Mouse (Mus musculus) midbrain, embryonic 10.5 days (tissue): Measurements from ENCODE around the gene Idh2. TPM values are rescaled to one million over a fixed set of nuclear protein-coding genes. Genes with fewer than 3 reads are reported as not detected.
"Not testable (repeated sequence)": the region's sequence is repeated elsewhere in the genome, so short reads cannot be mapped to it uniquely, and the experiment has no call there.

Experiments
- DNase-seq: peaks from one replicate; pipeline ENCODE4 v3.0.0-alpha.2; 2017; ENCODE audit warnings: low spot score
- H3K27ac ChIP-seq: fragments of 300-500 bp; sonication (generic); replicated peaks from 2 replicates; pipeline ENCODE4 v1.5.1; 2016; ENCODE audit warnings: mild to moderate bottlenecking
- H3K27me3 ChIP-seq: fragments of 300-500 bp; sonication (generic); 2 replicates; pipeline ENCODE4 v1.6.1; 2016; ENCODE audit warnings: low read depth, mild to moderate bottlenecking; ENCODE audit not compliant: poor library complexity, severe bottlenecking
- H3K36me3 ChIP-seq: fragments of 300-500 bp; sonication (generic); 2 replicates; pipeline ENCODE4 v1.6.1; 2016; ENCODE audit warnings: mild to moderate bottlenecking, moderate library complexity
- H3K4me1 ChIP-seq: fragments of 300-500 bp; sonication (generic); 2 replicates; pipeline ENCODE4 v1.6.1; 2016
- H3K4me3 ChIP-seq: fragments of 300-500 bp; sonication (generic); 2 replicates; pipeline ENCODE4 v1.5.1; 2016; ENCODE audit warnings: mild to moderate bottlenecking, moderate library complexity
- H3K9me3 ChIP-seq: fragments of 300-500 bp; sonication (generic); replicated peaks from 2 replicates; pipeline ENCODE4 v1.6.1; 2016; ENCODE audit warnings: mild to moderate bottlenecking
- WGBS: fragments of 180-500 bp; shearing (Covaris S2); methylation state at CpG from one replicate; pipeline ENCODE4 v1.1.7; 2016; 5-methylcytosine and 5-hydroxymethylcytosine counted together
- polyA plus RNA-seq: library from polyadenylated mRNA; unstranded; fragments of >200 nt; fragmentation: Nextera tagmentation; extraction: Ambion mirVana; gene quantifications from 2 replicates; pipeline ENCODE4 v1.2.1, GENCODE M21; 2016

Gene Idh2
- polyA plus RNA-seq, 1 experiment from 2014 or later = 429 TPM

DNA sequence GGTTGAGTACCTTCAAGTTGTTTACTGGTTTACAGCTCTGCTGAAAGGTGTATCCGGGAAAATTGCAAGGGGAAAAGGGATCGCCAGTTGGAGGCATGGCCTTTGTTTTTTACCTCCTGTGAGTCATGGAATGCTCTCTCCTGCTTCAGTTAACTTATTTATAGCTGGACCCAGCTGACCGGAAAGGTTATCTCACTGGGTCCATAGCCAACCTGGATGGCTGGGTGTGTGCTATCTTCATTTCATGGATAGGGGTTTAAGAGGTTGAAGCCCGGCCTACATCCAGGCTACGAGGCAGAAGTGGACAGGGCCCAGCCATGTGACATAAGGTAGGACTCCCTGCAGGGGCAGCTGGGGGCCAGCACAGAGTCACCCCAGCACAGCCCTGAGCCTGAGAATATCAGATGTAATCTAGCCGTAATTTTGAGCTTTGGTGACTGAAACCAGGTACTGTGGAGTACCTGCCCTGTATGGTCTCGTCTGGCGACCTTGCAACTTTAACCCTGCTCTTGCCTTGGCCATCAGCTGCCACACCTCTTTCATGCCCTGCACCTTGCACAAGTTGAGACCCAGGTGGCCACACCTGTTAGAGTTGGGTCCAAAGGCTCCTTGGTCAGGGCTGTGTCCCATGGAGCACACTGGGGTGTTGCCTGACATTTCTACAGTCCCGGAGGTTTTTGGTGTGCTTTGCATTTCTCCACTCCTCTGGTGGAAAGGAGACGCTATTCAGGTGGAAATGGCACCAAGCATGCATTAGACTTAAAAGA is 55.0 kb downstream of the Idh2 start:
- 88% methylated on average over 10 of the region's 10 CpGs for WGBS
- H3K4me1 ChIP-seq = peaks cover 100% of the 10 kb centered on the region
- H3K27ac ChIP-seq = peak overlapping the region; percentile 82
- peaks cover 5% of the 10 kb centered on the region; the same call in 1 of the 2 replicates for H3K36me3 ChIP-seq
- no peak overlapping the region for H3K4me3 ChIP-seq
- H3K9me3 ChIP-seq = no peaks in the 10 kb centered on the region
- DNase-seq = no peak
- H3K27me3 ChIP-seq = no peaks in the 10 kb centered on the region

DNA sequence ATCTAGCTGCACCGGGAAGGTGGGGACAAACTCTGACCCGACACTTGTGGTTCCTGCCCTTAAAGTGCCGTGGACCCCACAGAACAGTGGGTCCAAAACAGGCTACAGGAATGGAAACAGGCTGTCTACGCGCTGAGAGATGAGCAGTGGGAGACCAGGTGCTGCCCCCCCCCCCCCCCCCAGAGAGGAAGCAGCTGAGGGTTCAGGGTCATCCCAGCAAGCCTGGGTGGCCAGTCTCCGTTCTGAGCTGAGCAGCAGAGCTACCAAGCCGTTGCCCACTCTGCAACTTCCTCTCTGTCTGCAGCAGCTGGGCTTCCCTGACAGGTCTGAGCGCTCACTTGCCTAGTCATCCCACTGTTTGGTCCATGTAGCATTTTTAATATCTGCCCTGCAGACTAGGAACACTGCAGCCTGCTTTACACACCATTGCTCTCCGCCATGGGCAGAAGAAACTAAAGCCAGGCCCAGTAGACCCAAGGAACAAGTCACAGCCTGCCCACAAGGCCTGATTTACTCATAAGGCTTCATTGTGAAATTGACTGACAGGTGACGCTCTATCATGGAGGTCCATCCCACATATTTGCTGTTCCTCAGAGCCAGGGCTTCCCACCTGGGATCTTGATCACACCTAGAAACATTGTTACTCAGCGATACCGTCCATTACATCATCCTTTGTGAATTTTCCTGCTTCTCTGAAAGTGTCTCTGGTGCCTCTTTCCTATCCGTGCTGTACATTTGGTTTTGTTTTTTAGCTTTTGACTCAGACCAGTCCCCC is 55.9 kb downstream of the Idh2 start:
- 82% methylated on average over 13 of the region's 13 CpGs for WGBS
- Histone ChIP-seq H3K4me3 (no peak overlapping the region), H3K36me3 (peaks cover 7% of the 10 kb centered on the region), H3K27me3 (no peaks in the 10 kb centered on the region), H3K27ac (peak overlapping the region; percentile 82), H3K4me1 (peaks cover 96% of the 10 kb centered on the region), H3K9me3 (no peaks in the 10 kb centered on the region)
- DNase-seq = no peak

DNA sequence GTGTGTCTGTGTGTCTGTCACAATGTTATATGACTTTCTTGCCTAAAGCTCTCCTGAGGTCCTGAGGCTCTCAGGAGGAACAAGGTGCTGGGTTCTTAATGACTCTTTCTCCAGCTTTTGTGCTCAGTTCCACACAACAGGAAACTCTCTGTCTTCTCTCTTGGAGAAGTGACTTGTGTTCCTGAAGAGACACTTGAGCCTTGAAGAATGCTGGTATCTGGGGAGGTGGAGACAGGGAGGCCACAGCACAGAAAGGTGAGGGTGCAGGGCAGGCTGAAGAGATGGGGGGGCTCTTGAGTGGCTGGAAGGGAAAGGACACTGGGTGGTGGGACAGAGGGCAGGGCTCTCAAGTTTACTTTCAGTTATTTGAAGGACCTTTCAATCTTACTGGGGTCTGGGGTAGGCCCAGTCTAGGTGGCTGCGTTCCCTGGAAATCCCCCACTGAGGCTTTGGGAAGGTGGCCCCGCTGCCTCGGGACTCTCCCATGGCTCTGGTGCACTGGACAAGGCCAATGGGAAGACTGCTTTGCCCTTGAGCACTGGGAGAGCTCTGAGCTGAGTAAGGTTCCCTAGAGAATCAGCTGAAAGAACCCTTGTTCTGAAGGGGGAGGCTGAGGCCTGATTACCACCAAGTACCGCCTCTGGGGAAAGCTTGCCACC is 56.7 kb downstream of the Idh2 start:
- Histone ChIP-seq H3K4me3 (no peak overlapping the region), H3K36me3 (peaks cover 14% of the 10 kb centered on the region), H3K27ac (peak overlapping the region; percentile 82), H3K4me1 (peaks cover 93% of the 10 kb centered on the region), H3K9me3 (no peaks in the 10 kb centered on the region), H3K27me3 (no peaks in the 10 kb centered on the region)
- 81% methylated on average over 4 of the region's 4 CpGs for WGBS
- no peak for DNase-seq

DNA sequence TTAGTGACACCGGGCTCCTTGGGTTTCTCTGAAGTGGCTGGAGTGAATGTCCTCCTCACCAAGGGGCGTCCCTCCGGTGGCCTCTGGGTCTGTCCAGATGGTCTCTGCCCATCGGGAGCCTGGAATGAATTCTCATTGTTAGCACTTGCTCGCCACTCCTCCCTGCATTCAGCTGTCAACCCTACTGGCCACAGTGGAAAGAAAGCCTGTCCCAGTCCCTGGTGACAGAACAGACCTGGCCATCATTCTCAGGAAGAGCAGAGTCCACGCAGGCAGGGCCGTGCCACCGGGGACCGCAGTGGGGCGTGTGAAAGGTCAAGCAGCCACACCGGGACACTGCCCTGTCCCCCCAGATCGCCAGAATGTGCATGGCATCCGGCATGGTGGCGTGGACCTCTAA is 57.4 kb downstream of the Idh2 start:
- 29% methylated on average over 14 of the region's 14 CpGs for WGBS
- H3K4me1 ChIP-seq = peaks cover 88% of the 10 kb centered on the region
- DNase-seq = peak; percentile 65
- H3K9me3 ChIP-seq = no peaks in the 10 kb centered on the region
- H3K4me3 ChIP-seq = peak overlapping the region; percentile 16
- H3K36me3 ChIP-seq = peaks cover 22% of the 10 kb centered on the region
- peak overlapping the region; percentile 82 for H3K27ac ChIP-seq
- H3K27me3 ChIP-seq = no peaks in the 10 kb centered on the region

DNA sequence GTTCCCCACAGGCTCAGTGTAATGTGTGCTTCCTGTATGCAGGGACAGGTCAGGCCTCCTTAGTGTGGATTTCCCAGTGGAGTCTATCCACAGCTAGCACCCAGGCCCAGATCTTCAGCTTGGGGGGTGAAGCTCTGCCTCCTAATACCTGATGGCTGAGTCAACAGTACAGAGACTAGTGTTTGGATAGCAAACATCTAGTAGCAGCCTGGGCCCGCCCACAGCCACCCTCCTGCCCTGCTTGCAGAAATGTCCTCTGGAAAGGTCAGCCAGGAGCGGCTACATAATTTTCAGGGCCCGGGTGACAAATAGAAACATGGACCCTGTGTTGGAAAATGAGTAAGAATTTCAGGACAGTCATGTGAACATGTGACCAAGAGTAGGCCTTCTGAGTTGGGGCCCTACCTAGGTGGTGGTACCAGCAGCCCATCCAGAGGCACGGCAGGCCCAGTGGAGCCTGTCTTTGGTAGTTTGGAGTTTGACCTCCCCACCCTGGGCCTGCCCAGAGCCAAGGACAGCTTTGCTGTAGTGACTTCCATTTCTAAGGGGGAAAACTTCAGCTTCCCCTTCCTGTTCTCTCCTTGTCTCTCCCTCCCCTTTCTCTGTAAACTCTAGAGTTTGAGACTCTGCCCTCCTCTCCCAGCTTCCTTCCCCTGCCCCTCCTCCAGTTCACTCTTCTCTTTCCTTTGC is 58.0 kb downstream of the Idh2 start:
- no peak for DNase-seq
- Histone ChIP-seq H3K27me3 (no peaks in the 10 kb centered on the region), H3K27ac (peak overlapping the region; percentile 82), H3K4me1 (peaks cover 82% of the 10 kb centered on the region), H3K36me3 (peaks cover 26% of the 10 kb centered on the region), H3K4me3 (peak overlapping the region; percentile 16), H3K9me3 (no peaks in the 10 kb centered on the region)
- 58% methylated on average over 4 of the region's 4 CpGs for WGBS

DNA sequence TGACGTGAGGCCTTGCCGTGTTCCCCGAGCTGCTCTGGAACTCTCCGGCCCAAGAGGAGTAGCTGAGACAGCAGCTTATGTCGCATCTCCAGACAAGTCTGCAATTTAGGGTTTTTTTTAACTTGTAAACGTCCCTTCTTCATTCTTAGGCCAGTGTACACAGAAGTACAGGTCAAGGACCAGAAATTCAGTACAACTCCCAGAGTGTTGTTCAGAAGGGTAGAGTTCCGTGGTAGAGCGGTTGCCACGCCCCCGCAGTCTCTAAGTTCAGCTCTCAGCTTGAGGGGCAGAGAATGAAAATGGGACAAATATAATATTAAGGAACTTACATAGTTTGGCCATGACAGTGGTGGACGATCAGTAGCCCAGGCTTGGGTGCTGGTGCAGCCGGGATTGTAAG is 59.4 kb downstream of the Idh2 start:
- Histone ChIP-seq H3K4me1 (peaks cover 68% of the 10 kb centered on the region), H3K27ac (0 out of 2 replicates have a peak overlapping the region, but pooled peaks have one; percentile 82)
- WGBS = 85% methylated on average over 12 of the region's 12 CpGs

DNA sequence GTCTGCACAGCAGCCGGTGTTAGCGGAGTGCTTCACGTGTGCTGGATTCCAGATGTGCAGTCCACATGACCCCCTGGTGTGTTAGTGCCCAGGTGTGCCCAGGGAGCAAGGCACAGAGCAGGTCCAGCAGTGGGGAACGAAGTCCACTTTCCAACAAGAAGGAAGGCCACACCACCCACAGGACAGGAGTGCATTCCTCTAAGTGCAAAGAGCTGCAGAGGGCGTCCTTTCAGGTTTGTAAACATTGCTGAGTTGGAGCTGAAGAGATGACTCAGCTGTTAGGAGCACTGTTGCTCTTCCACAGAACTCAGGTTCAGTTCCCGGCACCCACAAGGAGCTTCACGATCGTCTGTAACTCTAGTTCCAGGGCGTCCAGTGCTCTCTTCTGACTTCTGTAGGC is 62.0 kb downstream of the Idh2 start:
- H3K9me3 ChIP-seq = no peaks in the 10 kb centered on the region
- no peak for DNase-seq
- H3K36me3 ChIP-seq = peaks cover 25% of the 10 kb centered on the region
- H3K4me1 ChIP-seq = peaks cover 57% of the 10 kb centered on the region
- WGBS = 95% methylated on average over 9 of the region's 9 CpGs
- H3K27ac ChIP-seq = no peak overlapping the region
- no peaks in the 10 kb centered on the region for H3K27me3 ChIP-seq
- H3K4me3 ChIP-seq = no peak overlapping the region

More for the DNA sequence above, 59.4 kb downstream of the Idh2 start:
- Histone ChIP-seq H3K36me3 (peaks cover 30% of the 10 kb centered on the region), H3K4me3 (no peak overlapping the region), H3K27me3 (no peaks in the 10 kb centered on the region), H3K9me3 (no peaks in the 10 kb centered on the region)
- no peak for DNase-seq

DNA sequence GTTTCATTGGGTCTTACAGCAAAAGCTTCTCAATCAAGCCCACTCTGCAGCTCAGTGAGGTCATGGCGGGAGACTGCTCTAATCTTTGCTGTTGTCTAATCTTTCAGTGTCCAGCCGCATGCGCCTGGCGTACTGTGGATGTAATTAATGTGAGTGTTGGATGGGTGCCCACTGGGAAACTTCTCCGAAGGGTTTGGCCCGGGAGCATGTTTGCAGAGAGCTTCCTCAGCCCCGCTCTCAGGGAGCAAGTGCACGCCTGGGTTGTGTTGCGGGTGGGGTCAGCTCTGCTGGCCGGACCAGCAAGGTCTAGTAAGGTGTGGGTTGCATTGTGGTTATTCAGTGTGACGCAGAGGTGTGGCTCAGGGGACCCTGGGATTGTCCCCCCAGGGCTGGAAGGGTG is 62.9 kb downstream of the Idh2 start:
- Histone ChIP-seq H3K27ac (no peak overlapping the region), H3K4me3 (no peak overlapping the region), H3K9me3 (no peaks in the 10 kb centered on the region), H3K4me1 (peaks cover 55% of the 10 kb centered on the region), H3K36me3 (peaks cover 25% of the 10 kb centered on the region), H3K27me3 (no peaks in the 10 kb centered on the region)
- WGBS = 89% methylated on average over 11 of the region's 11 CpGs
- DNase-seq = no peak

DNA sequence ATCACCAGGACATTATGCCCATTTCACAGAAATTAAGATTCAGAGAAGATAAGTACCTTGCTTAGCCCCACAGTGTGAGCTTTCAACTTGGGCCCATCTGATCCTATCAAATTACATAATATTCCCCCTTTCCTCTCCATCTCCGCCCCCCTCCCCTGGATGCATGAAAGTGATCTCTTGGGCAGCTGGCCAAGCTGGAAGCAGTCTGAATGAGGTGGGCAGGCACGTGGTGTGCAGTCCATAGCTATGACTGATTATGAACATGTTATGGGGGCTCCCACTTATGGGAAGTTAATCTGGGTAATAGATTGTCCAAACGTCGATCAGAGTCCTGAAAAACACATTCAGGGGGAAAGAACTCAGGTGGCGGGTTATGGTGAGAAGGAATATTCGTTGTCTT is 63.4 kb downstream of the Idh2 start:
- Histone ChIP-seq H3K27me3 (no peaks in the 10 kb centered on the region), H3K9me3 (no peaks in the 10 kb centered on the region), H3K27ac (no peak overlapping the region), H3K36me3 (peaks cover 25% of the 10 kb centered on the region), H3K4me3 (no peak overlapping the region), H3K4me1 (peaks cover 55% of the 10 kb centered on the region)
- DNase-seq = no peak
- 91% methylated on average over 6 of the region's 6 CpGs for WGBS

DNA sequence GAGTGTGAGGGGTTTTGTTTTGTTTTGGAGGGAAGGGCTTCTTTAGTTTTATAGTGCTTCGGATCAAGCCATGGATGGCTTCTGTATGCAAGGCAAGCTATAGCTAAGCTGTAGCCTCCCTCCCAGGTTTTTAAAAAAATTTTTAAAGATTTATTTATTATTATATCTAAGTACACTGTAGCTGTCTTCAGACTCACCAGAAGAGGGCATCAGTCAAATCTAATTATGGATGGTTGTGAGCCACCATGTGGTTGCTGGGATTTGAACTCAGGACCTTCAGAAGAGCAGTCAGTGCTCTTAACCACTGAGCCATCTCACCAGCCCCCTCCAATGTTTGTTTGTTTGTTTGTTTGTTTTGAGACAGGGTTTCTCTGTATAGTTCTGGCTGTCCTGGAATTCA is 64.8 kb downstream of the Idh2 start:
- not testable (repeated sequence) for H3K27ac ChIP-seq, H3K27me3 ChIP-seq, H3K9me3 ChIP-seq, DNase-seq, H3K4me3 ChIP-seq
- H3K36me3 ChIP-seq = peaks cover 28% of the 10 kb centered on the region
- peaks cover 49% of the 10 kb centered on the region for H3K4me1 ChIP-seq
- WGBS = 98% methylated on average over 1 of the region's 1 CpGs

DNA sequence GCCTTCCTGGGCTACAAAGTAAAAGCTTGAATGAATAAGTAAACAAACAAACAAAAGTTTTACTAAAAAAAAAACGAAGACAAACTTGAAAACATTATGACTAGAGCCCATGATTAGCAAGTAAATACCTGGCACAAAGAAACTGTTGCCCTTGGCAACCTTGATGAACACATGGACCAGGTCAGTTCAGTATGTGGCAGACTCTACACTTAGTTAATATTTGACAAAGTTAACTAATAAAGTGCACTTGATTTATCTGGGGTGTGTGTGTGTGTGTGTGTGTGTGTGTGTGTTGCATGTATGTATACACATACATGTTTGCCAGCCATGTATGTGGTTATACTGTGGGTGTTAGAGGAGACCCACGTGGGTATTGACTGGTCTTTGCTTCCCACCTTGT is 65.4 kb downstream of the Idh2 start:
- Histone ChIP-seq H3K27ac (no peak overlapping the region), H3K4me3 (no peak overlapping the region), H3K9me3 (no peaks in the 10 kb centered on the region), H3K27me3 (no peaks in the 10 kb centered on the region), H3K4me1 (peaks cover 51% of the 10 kb centered on the region), H3K36me3 (peaks cover 34% of the 10 kb centered on the region)
- 67% methylated on average over 2 of the region's 2 CpGs for WGBS
- DNase-seq = no peak

DNA sequence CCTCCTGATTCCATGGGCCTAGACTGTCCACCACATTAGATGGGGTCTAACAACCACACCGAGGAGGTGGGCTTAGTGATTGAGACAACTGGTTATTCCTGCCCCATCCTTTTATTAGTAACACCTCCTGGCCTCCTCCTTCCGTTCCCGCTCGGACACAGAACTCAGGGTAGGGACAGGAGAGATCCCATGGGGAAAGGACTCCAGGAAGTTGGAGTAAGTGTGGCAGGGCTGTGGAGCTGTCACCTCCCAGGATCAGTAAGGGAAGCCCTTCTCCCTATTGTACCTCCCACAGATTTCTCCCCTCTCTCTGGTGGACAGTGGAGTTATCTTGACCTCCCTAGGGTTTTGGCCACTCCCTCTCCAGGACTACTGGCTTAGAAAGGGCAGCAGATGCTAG is 68.2 kb downstream of the Idh2 start:
- Histone ChIP-seq H3K4me1 (peaks cover 51% of the 10 kb centered on the region), H3K27me3 (no peaks in the 10 kb centered on the region), H3K27ac (no peak overlapping the region), H3K9me3 (no peaks in the 10 kb centered on the region), H3K4me3 (no peak overlapping the region), H3K36me3 (peaks cover 34% of the 10 kb centered on the region)
- no peak for DNase-seq
- 90% methylated on average over 4 of the region's 4 CpGs for WGBS
